Mouse (Mus musculus): ENCODE results near the gene Echs1. TPM values are rescaled to one million over a fixed set of nuclear protein-coding genes. Genes with fewer than 3 reads are reported as not detected.

The Echs1 gene
- polyA plus RNA-seq, 1 experiment, result 90.9 TPM

DNA sequence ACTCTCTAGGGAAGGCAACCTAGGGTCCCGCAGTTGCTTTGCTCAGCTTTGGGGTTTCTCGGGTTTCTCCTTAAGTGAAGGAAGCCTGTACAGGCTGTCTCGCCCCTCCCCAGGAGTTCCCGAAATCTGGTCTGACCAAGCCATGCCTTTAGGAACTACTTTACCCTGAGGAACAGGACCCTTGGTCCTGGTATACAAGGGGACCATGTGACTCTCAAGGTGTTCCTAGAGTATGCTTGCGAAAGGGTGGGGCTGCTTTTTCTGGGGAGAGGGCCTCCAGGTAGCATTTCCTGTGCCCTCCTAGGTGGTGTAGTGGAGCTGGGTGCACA, 9.7 kb upstream of the Echs1 start:
- DNase-seq, result no peak
- 0 out of 2 replicates have a peak, but pooled peaks cover 2% of the 10 kb centered on the region for H3K4me1 ChIP-seq (ENCODE audit: control insufficient read depth, insufficient read depth, low read length)
- no peak overlapping the region for H3K27ac ChIP-seq (ENCODE audit: insufficient read depth, low read length)
- 16% methylated on average over 5 of the region's 5 CpGs for WGBS
- TF ChIP-seq CTCF (IDR thresholded peaks at IDR 0.05; ENCODE audit: borderline replicate concordance, insufficient read depth, low read depth, low read length) (no peak), POLR2A (IDR thresholded peaks at IDR 0.05; ENCODE audit: borderline replicate concordance, insufficient read depth, low read length) (no peak)
- no peaks in the 10 kb centered on the region for H3K27me3 ChIP-seq (ENCODE audit: control insufficient read depth, insufficient read depth, low read length)
- H3K4me3 ChIP-seq (replicated peaks; ENCODE audit: insufficient read depth, low read depth, low read length), result peak overlapping the region; percentile 55

DNA sequence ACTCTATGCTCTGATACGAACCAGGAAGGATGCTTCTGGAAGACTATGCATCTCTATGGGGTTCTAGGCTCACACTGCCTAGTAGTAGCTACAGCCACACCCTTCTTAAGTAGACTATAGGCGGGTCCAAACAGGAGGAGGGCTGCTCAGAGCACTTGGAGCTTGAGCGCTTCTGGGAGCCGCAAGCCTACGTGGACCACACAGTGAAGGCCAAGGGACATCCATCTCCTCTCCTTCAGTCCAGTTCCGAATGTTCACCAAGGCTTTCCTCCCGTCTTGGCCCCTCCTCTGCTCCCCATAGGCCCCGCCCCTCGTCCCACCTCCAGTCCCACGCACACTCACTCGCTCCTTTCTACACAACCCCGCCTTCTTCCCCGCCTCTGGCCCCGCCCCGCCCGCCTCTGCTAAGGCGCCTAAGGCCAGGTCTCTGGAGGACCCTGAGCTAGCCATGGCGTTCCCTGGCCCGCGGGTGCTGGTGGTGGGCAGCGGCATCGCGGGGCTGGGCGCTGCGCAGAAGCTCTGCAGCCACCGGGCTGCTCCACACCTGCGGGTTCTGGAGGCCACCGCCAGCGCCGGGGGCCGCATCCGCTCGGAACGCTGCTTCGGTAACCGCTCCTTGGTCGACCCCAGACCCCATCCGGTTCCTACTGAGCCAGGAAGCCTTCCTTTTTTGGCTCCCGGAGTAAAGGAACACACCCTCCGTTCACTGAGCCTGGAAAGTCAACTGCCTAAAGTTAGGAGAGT, 9.2 kb upstream of the Echs1 start:
- H3K4me1 ChIP-seq (ENCODE audit: control insufficient read depth, insufficient read depth, low read length), result 0 out of 2 replicates have a peak, but pooled peaks cover 2% of the 10 kb centered on the region
- no peaks in the 10 kb centered on the region for H3K27me3 ChIP-seq (ENCODE audit: control insufficient read depth, insufficient read depth, low read length)
- no peak overlapping the region for H3K27ac ChIP-seq (ENCODE audit: insufficient read depth, low read length)
- TF ChIP-seq POLR2A (IDR thresholded peaks at IDR 0.05; ENCODE audit: borderline replicate concordance, insufficient read depth, low read length), result peak; percentile 78; the same call in 1 of the 2 replicates
- TF ChIP-seq CTCF (IDR thresholded peaks at IDR 0.05; ENCODE audit: borderline replicate concordance, insufficient read depth, low read depth, low read length), result no peak
- under 1% methylated on average over 40 of the region's 40 CpGs for WGBS
- DNase-seq, result peak; percentile 92 to 93
- H3K4me3 ChIP-seq (replicated peaks; ENCODE audit: insufficient read depth, low read depth, low read length), result peak overlapping the region; percentile 55

DNA sequence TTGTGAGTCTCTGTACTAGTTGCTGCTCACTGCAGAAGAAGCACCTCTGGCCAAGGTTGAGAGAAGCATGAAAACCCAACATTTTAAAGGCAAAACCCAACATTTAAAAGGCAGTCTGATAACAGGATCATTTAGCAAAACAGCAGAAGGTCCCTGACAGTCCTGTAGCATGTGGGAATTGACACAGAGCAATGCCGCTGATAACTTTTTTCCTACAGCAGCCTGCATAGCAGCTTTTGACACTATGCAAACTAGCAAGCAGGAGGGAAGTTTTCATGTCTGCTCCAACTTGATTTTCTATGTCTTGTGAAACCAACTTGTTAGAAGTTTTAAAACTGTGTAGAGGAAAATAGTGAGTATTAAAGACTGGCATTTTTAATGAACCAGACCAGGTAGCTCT, 8.1 kb upstream of the Echs1 start:
- 94% methylated on average over 1 of the region's 1 CpGs for WGBS
- Histone ChIP-seq H3K4me1 (ENCODE audit: control insufficient read depth, insufficient read depth, low read length) (0 out of 2 replicates have a peak, but pooled peaks cover 2% of the 10 kb centered on the region), H3K27ac (ENCODE audit: insufficient read depth, low read length) (no peak overlapping the region), H3K27me3 (ENCODE audit: control insufficient read depth, insufficient read depth, low read length) (no peaks in the 10 kb centered on the region), H3K4me3 (replicated peaks; ENCODE audit: insufficient read depth, low read depth, low read length) (no peak overlapping the region)
- DNase-seq, result no peak
- TF ChIP-seq CTCF (IDR thresholded peaks at IDR 0.05; ENCODE audit: borderline replicate concordance, insufficient read depth, low read depth, low read length), result no peak
- no peak for TF ChIP-seq POLR2A (IDR thresholded peaks at IDR 0.05; ENCODE audit: borderline replicate concordance, insufficient read depth, low read length)

DNA sequence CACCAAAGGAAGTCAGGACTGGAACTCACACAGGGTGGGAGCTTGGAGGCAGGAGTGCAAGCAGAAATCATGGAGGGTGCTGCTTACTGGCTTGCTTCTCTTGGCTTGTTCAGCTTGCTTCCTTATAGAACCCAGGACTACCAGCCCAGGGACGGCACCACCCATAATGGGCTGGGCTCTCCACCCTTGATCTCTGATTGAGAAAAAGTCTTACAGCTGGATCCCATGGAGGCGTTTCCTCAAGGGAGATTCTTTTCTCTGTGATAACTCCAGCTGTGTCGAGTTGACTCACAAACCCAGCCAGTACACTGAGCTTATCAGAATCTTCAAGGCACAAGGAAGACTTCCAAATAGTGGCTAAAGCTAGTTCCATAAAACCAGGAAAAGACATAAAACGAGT, 6.5 kb upstream of the Echs1 start:
- Histone ChIP-seq H3K27ac (ENCODE audit: insufficient read depth, low read length) (no peak overlapping the region), H3K4me3 (replicated peaks; ENCODE audit: insufficient read depth, low read depth, low read length) (no peak overlapping the region)
- WGBS, result 33% methylated on average over 4 of the region's 4 CpGs

DNA sequence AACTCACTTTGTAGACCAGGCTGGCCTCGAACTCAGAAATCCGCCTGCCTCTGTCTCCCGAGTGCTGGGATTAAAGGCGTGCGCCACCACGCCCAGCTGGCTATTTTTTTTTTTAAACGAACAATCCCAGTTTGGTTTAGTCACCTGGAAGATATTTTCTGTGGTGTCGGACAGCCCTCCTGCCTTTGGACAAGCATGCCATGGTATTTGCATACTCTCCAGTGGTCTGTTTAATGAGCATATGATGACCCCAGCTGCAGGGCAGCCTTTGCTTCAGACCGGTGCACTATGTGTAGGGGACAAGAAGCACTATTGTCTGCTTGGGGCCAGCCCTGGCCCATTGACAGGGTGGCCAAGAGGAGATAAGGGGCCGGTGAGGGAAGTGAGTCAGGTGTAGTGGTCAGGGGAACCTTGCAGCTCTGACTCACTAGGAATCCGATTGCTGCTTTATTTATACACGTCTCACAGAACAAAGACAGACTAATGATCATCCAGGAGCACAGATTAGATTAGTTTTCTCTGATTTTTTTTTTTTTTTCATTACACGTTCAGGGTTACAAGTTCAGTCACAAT, 5.1 kb upstream of the Echs1 start:
- Histone ChIP-seq H3K27me3 (ENCODE audit: control insufficient read depth, insufficient read depth, low read length) (no peaks in the 10 kb centered on the region), H3K4me1 (ENCODE audit: control insufficient read depth, insufficient read depth, low read length) (peaks cover 7% of the 10 kb centered on the region; the same call in 1 of the 2 replicates), H3K27ac (ENCODE audit: insufficient read depth, low read length) (no peak overlapping the region), H3K4me3 (replicated peaks; ENCODE audit: insufficient read depth, low read depth, low read length) (no peak overlapping the region)
- 75% methylated on average over 13 of the region's 13 CpGs for WGBS
- DNase-seq, result no peak
- TF ChIP-seq CTCF (IDR thresholded peaks at IDR 0.05; ENCODE audit: borderline replicate concordance, insufficient read depth, low read depth, low read length) (no peak), POLR2A (IDR thresholded peaks at IDR 0.05; ENCODE audit: borderline replicate concordance, insufficient read depth, low read length) (no peak)

More for the DNA sequence above, 6.5 kb upstream of the Echs1 start:
- Histone ChIP-seq H3K27me3 (ENCODE audit: control insufficient read depth, insufficient read depth, low read length) (no peaks in the 10 kb centered on the region), H3K4me1 (ENCODE audit: control insufficient read depth, insufficient read depth, low read length) (0 out of 2 replicates have a peak, but pooled peaks cover 2% of the 10 kb centered on the region)
- no peak for DNase-seq
- TF ChIP-seq CTCF (IDR thresholded peaks at IDR 0.05; ENCODE audit: borderline replicate concordance, insufficient read depth, low read depth, low read length) (no peak), POLR2A (IDR thresholded peaks at IDR 0.05; ENCODE audit: borderline replicate concordance, insufficient read depth, low read length) (no peak)

DNA sequence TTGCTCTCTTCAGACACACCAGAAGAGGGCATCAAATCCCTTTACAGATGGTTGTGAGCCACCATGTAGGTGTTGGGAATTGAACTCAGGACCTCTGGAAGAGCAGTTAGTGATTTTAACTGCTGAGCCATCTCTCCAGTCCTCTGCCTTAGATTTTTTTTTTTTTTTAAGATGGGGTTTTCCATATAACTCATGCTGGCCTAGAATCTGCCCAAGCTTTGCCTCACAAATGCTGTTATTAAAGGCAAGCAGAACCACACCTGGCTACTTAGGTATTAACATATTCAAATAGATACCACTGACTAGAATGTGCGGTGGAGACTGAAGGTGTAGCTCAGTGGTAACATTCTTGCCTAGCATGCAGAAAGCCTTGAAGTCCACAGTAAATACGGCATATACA, 4.2 kb upstream of the Echs1 start:
- H3K27ac ChIP-seq (ENCODE audit: insufficient read depth, low read length), result no peak overlapping the region
- TF ChIP-seq CTCF (IDR thresholded peaks at IDR 0.05; ENCODE audit: borderline replicate concordance, insufficient read depth, low read depth, low read length) (no peak), POLR2A (IDR thresholded peaks at IDR 0.05; ENCODE audit: borderline replicate concordance, insufficient read depth, low read length) (no peak)
- DNase-seq, result no peak
- WGBS, result 93% methylated on average over 2 of the region's 2 CpGs
- no peak overlapping the region for H3K4me3 ChIP-seq (replicated peaks; ENCODE audit: insufficient read depth, low read depth, low read length)
- H3K4me1 ChIP-seq (ENCODE audit: control insufficient read depth, insufficient read depth, low read length), result peaks cover 5% of the 10 kb centered on the region; the same call in 1 of the 2 replicates
- H3K27me3 ChIP-seq (ENCODE audit: control insufficient read depth, insufficient read depth, low read length), result no peaks in the 10 kb centered on the region

DNA sequence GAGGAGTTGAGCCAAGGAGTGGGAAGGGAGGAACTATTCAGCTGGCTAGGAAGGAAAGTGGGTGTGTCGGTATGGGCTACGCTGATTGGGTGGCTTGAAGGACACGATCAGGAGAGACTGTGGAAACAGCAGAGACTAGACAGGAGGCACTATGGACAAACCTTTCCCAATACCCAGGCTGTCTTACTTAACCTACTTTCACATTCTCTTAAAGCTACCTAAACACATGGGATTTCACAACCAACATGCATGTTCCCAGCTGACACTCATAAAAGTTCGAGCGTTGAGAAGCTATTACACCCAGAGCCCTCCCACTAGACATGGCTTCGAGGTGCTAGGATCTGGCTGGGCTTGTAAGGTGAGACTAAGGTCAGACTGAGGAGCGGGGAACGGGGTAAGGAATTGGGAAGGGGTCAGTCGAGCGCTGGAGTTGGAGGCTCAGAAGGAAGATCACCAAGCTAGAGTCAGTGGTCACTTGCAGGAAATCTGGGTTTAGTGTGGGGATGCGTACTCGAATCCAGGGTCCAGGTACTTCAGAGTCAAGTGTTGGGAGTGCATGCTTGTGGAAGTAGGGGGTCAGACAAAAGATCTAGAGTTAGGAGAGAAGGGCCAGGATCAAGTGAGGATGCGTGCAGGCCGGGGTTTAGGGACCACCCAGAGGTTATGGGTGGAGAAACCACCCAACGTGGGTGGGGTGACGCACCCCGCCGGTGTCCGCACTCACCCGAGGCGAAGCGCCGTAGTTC, 520 bp downstream of the Echs1 start, which contains the start of gene Paox:
Paox (plus strand) TSS at position 217 of the 746 bp plus-strand sequence.
- TF ChIP-seq POLR2A (IDR thresholded peaks at IDR 0.05; ENCODE audit: borderline replicate concordance, insufficient read depth, low read length) (no peak), CTCF (IDR thresholded peaks at IDR 0.05; ENCODE audit: borderline replicate concordance, insufficient read depth, low read depth, low read length) (no peak)
- peak within 1 kb of the TSS; percentile 94 for H3K4me3 ChIP-seq (replicated peaks; ENCODE audit: insufficient read depth, low read depth, low read length)
- 2% methylated on average over 23 of the region's 23 CpGs for WGBS
- no peaks in the 10 kb centered on the region for H3K27me3 ChIP-seq (ENCODE audit: control insufficient read depth, insufficient read depth, low read length)
- peak within 1 kb of the TSS; percentile 86 for H3K27ac ChIP-seq (ENCODE audit: insufficient read depth, low read length)
- peak in 1 of 2 experiments; percentile 46 for DNase-seq
- H3K4me1 ChIP-seq (ENCODE audit: control insufficient read depth, insufficient read depth, low read length), result peaks cover 5% of the 10 kb centered on the region

Data from cerebellum, adult 2 months (tissue).